Mouse (Mus musculus): ENCODE measurements around the gene Myt1.

- no peak for TF ChIP-seq CTCF (IDR thresholded peaks at IDR 0.05; ENCODE audit: extremely low read depth, insufficient read depth, insufficient read length, insufficient replicate concordance)
- TF ChIP-seq POLR2A (IDR thresholded peaks at IDR 0.05; ENCODE audit: low read depth, low read length): no peak
Measured at GRCm38 (mm10) chr2:181832745-181833144, 69.6 kb downstream of the Myt1 start.
